Mouse (Mus musculus) brain, embryonic 18.5 days (tissue): ENCODE data around the gene Serpinb1b.

ENCODE experiments used
- DNase-seq: peaks from one replicate; pipeline ENCODE4 v3.0.0-alpha.2; 2012; ENCODE audit warnings: low read depth, low spot score

Serpinb1b gene

DNA sequence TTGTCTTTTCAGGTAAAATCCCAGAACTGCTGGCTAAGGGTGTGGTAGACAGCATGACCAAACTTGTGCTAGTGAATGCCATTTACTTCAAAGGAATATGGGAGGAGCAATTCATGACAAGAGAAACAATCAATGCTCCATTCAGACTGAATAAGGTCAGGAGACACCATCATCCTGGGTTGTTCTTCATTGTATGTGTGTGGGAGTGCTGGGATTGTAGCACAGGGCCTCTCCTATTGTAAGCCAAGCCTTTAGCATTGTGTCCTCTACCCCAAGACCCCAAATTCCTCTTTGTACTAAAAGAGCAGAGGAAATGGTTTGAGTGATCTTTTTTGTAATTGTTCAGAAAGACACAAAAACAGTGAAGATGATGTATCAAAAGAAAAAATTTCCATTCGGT lies 12.9 kb downstream of the Serpinb1b start:
- DNase-seq: no peak

- no peak for DNase-seq
These were observed 17.2 kb downstream of the Serpinb1b start for GRCm38 (mm10) chr13:33095575-33095974.

GRCm38 (mm10) chr13:33105626-33106025 lies 27.3 kb downstream of the Serpinb1b start:
- no peak for DNase-seq

- DNase-seq: no peak
These were observed 34.7 kb downstream of the Serpinb1b start for GRCm38 (mm10) chr13:33113054-33113453.

DNA sequence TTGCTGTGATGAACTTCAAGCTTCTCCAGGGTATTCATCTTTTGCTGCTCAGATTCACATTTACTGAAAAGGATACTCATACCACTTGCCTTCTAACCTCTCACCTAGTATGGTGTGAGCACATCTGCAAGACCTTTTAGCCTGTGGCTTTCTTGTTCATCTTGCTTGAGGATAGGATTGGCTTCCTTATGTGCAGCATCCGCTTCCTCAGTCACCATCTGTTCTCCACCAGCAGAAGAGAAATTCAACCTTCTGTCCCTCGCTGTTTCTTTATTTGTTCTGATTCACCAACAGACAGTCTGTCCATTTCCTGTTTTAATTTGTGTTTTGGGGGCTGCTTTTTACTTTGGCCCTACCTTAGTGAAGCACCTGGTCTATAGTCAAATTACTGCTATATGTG lies 59.3 kb downstream of the Serpinb1b start:
- DNase-seq: no peak

DNA sequence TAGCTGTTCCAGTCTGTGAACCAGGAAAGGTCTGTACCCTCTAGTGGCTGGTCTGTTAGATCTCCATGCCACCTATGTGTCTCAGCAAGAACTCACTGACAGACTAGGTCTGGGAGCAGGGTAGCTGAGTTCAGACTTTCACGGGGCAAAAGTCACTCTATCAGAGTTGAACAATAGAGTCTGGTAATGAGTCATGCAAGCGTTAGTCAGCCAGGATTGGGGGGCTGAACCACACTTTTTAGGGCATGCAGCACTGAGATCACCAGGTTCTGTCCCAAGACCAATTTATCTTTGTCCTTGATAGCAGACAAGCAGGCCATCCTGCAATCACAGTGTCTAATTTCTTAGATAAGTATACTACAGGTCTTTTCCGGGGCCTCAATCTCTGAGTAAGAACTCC lies 63.1 kb downstream of the Serpinb1b start:
- no peak for DNase-seq
